Mouse (Mus musculus) heart, postnatal 36 days (tissue): ENCODE results near the gene Tmed2. TPM values are rescaled to one million over a fixed set of nuclear protein-coding genes. Genes with fewer than 3 reads are reported as not detected.
A peak's percentile ranks its signal among the peaks of the same experiment; 100 is the strongest.
"Not testable (repeated sequence)": the region's sequence is repeated elsewhere in the genome, so short reads cannot be mapped to it uniquely, and the experiment has no call there.

Experiments
- DNase-seq, 2 experiments: peaks; one replicate each; pipeline ENCODE4 v3.0.0; 2021 to 2022
- intact Hi-C: fragments of 180-260 bp; cut with DNase I; formaldehyde crosslinking; loops from one replicate; pipeline ENCODE4 v1.15.1; 2025
- total RNA-seq, 2 experiments: library from RNA; stranded (reverse); gene quantifications; 2 replicates each; pipeline ENCODE4 v1.2.3; 2021

Tmed2 gene
- 100 to 1,000 TPM; 174 to 177 TPM for total RNA-seq

DNA sequence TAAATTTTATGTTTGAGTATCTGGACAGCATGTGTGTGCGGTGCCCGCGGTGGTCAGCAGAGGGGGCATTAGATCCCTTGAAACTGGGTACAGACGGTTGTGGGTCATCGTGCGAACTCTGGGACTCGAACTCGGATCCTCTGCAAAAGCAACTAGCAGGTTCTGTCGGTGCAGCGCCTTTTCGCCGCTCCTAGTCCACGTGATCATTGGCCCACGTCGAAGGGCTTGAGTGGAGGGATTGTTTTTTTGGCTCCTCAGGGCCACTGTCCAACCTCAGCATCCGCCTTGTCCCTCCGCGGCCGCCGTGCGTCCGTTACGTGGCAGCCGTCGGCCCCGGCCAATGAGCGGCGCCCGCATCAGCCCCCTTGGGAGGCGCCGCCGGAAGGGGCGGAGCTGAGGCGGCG, at the start of gene Tmed2:
TSS of gene Tmed2 (plus strand) at position 313 of the 404 bp plus-strand sequence.
- peak; percentile 95 to 96 for DNase-seq
- intact Hi-C loops, result no loop called here

DNA sequence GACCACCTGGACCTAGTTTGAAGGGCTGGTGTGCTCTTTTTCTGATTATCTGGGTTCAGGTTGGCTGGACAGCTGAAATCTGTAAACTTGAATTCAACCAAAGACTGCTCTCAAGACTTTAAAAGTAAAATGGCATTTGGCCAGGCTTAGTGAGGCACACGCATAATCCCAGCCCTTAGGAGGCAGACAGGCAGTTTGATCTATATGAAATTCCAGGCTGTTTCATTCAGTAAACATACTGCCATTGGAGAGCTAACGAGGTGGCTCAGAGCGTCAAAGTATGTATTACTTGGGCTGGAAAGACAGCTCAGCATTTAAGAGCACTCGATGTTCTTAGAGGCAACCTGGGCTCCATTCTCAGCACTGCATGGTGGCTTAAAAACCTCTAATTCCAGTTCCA, 48.8 kb upstream of the Tmed2 start:
- intact Hi-C loops, result no loop called here

DNA sequence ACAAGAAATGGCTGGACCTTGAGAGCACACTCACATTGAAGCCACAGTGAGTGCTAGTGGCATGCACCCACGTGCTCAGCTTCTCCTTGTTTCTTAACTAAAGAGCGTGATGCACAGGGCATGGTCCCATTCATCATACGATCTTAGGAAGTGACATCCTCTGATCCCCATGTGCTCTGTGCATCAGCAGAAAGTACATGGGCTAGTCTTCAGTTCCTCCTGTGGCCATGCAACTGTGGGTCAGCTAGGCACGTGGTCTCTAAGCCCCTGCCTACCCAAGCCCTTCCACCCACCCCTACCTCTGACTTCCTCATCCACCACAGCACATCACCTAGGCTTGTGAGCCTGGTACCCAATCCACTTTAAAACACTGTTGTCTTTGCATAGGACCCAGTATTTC, 47.9 kb upstream of the Tmed2 start:
- no peak for DNase-seq
- intact Hi-C loops, result no loop called here

More for the DNA sequence above, 48.8 kb upstream of the Tmed2 start:
- DNase-seq, result no peak

DNA sequence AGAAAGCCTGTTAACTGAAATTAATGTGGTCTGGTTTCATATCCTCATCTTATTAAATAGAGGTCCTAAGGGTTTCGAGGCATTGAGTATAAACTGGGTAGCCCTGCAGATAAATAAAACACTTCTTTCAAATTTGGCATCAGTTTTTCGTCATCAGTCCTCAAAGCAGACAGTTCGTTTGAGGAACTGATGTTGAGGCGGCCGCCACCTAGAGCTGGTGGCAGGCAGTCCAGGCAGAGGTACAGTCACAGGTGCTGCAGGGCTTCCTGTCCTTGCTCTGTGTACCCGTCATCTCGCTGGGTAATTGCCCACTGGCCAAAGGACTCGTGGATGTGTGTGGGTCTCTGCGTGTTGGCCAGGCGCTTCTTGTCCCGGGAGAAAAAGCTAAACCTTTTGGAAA, 47.0 kb upstream of the Tmed2 start:
- intact Hi-C loops, result no loop called here
- no peak for DNase-seq

DNA sequence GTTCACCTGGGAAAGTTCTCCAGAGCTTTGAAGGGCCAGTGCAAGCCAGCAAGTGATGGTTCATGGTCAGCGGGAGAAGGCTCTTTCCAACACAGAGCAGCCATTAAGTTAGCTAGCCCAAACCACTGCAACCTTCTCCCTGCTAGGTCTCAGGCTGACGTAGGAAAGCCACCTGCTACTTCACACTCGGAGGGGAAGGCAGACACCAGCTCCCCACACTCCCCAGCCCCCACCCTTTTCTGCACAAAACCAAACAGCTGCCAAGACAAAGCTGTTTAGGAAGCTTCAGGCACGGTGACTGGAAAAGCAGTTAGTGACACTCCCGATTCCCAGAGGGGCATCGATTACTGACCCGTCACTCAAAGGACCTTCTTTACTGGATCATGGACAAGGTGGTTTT, 44.9 kb upstream of the Tmed2 start:
- intact Hi-C loops, result loop anchor here (1.0 kb wide), 1 partner anchor 10 kb away; no protein-coding TSS in a partner anchor
- DNase-seq, result no peak

DNA sequence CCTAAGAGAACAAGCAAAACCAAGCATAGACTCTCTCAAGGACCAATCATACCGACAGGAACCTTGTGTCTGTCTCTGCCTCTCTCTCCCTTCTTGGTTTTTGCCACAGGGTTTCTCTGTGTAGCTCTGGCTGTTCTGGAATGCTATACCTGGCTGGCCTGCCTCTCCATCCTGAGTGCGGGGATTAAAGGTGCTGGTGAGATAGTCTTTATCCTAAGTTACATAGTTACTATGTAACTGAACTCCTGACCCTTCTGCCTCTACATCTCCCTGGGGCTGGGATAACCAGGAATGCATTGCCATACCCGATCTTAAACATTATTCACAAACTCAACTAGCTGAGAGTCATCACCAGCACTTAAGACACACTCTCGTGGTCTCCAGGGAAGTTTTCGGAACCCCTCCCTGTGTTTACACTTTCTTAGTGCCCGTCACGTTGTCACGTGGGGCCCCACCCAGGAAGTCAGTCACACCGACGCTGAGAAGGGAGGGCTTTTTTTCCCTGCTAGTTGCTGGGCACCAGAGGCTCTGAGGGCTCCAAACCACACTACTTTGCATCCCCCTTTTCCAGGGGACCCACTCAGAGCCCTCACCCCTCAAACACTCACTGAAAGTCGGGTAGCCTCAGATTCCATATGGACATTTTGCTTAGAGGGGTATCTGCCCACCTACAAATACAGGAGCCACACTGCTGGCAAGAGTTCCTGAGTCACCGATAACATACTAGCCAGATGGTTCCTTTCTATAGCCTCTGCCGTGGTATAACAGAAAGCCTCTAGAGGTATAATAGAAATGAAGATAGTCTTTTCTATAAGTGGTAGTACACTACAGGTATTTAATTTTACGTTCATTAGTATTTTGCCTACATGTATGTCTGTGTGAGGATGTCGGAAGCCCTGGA, 43.6 kb upstream of the Tmed2 start:
- intact Hi-C loops, result no loop called here
- no peak for DNase-seq

DNA sequence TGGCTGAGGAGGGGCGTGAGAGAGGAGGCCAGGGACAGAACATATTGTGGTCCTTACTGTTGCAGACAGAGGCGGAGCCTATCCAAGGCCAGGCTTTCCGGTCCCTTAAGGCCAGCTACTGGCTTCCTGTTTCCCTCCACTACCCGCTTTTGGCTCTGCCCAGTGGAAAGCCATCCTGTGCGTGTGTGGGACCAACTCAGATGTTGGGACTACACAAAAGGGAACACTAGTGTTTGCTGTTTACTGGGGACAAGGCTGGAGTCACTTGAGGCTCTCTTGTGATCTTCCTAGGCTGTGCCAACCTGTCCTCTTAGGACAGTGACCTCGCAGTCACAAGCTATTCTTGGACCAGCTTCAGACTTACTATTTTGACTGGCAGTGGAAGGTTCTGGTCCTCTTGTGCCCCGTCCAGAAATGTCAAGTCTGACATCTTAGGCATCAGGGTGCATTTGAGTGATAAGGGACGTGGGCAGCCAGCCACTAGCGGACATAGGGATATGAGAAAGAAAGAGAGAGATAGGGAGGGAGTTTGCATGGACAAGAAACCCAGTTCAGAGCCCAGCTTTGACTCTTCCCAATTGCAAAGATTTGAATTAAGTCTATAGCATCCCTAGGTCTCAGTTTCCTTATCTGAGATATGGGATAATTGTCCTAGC, 42.1 kb upstream of the Tmed2 start:
- intact Hi-C loops, result loop anchor here (2.0 kb wide), 1 partner anchor 32 kb away; the partner anchor contains the start of gene Rilpl1
- DNase-seq, result peak; percentile 64 to 75

DNA sequence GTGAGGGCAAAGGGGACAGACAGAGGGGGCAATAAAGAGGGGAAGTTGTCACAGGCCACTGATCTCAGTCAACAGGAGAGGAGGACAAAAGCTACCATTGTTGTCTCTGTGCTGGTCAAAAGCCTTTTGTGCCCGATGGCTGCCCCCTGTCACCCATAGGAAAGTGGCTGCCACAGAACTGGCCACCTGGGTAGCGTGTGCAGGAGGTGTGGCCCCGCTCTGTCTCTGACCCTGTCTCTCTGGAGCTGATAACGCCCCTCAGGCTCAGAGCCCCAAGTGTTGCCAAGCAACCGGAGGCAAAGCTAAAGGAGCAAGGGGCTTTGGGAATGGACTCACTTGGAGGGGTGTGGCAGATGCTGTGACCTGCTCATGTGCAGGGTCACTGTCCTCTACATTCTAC, 41.5 kb upstream of the Tmed2 start:
- intact Hi-C loops, result loop anchor here (2.0 kb wide), 1 partner anchor 32 kb away; the partner anchor contains the start of gene Rilpl1
- DNase-seq, result no peak

DNA sequence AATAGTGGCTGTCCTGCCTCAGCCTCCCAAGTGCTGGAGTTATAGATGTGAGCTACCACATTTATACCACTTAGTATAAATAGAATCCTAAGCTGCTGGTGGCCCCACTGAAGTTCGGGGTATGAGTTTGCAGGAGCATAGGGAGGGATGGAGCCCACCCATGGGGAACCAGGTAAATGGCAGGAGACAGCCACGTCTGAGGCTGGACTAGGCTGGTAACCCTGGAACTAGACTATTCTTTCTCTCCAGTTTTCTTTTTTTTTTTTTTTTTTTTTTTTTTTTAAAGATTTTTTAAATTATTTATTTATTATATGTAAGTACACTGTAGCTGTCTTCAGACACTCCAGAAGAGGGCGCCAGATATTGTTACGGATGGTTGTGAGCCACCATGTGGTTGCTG, 40.5 kb upstream of the Tmed2 start:
- intact Hi-C loops, result loop anchor here (2.0 kb wide), 1 partner anchor 37 kb away; no protein-coding TSS in a partner anchor
- not testable (repeated sequence) for DNase-seq

DNA sequence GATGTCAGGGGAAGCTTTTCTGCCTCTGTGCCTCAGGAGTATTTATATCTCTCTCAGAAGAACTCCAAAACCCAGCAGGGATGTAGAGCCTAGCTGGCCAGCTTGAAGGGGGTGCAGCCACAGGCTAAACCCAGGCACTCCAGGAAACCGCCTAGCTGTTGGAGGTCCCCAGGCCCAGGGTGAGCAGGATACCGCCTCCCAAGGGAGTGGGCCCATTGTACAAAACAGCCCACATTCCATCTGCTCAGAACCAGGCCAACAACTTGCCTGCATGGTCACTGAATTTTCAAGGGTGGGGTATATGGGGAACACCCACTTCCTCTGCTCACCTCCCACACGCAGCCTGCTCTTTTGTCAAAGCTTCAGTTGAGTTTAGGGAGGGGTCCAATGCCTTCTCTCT, 39.9 kb upstream of the Tmed2 start:
- peak in 1 of 2 experiments; percentile 35 for DNase-seq
- intact Hi-C loops, result loop anchor here (2.0 kb wide), 1 partner anchor 36 kb away; no protein-coding TSS in a partner anchor

DNA sequence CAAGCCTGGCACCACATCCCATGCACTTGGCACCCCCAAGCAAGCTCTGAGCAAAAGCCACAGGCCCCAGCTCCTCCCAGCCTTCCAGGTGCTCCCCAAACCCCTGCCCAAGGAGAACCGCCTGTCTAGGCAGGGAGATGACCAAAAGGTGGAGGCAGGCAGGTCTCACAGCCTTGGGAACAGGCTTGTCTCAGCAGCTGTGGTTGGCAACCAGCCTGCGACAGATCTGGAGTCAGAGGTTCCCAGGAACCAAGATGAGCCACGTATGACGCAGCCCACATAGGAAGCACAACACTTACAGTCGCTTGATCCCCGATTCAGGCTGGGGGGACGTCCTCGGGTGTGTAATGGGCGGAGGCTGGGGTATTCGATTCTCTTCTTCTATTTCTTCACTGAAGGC, 39.0 kb upstream of the Tmed2 start:
- intact Hi-C loops, result loop anchor here (2.0 kb wide), 1 partner anchor 35 kb away; no protein-coding TSS in a partner anchor
- DNase-seq, result no peak

DNA sequence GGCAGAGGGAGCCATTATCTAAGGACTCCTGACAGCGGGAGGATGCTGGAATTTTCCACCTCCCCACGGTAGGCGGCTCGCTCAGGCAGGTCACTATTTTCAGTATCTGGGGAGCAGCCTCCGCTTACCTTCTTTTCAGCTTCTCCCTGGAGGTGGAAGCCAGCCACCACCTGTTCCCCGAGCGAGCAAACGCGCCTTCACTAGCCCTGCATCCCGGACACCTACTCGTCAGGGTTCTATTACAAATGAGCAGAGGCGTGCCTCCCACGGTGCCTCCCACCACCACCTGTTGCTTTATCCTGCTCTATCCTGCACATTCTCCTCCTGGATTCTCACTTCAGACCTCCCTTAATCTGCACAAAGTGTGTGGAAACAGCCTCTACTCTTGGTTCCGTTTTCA, 36.8 kb upstream of the Tmed2 start:
- intact Hi-C loops, result no loop called here
- DNase-seq, result no peak

DNA sequence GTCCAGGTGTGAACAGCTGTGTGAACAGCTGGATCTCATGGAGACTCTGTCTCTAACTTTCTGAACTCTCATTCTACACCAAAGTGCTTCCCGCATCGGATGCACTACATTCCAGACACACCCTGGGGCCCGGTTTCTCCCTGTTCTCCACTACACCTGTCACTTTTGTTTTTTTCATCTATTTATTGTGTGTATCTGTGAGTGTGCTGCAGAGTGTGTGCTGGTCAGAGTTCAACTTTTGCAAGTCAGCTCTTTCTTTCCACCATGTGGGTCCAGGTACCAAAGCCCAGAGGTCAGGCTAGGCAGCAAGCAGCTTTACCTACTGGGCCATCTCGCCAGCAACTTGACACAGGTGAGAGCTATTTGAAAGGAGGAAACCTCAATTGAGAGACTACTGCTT, 35.3 kb upstream of the Tmed2 start:
- intact Hi-C loops, result no loop called here
- DNase-seq, result no peak

DNA sequence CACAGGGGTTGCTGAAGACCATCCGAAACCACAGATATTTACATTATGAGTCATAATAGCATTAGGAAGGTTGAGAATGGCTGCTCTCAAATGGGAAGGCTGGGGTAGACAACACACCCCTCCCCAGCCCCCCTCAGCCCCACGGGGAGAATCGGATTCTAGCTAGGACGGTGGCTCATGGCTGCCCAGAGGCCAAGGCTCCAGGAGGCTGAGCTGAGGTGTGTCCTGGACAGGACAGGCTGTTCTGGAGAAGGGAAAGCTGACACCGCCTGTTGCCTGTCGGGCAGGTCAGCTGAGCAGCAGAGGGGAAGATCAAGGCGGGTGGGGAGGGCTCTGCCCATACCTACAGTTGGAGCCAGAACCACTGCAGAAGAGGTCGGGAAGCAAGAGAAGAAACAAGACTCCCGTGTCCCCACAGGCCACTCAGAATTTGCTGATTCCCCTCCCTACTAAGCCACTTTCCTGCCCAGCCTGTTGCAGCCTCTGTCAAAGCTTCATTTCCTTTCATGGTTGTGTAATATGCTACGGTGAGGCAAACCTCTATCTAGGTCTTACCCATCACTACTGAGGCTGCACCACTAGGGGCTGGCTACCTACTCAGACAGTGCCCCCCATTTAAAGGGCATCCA, 33.6 kb upstream of the Tmed2 start:
- intact Hi-C loops, result no loop called here
- peak in 1 of 2 experiments; percentile 56 for DNase-seq

DNA sequence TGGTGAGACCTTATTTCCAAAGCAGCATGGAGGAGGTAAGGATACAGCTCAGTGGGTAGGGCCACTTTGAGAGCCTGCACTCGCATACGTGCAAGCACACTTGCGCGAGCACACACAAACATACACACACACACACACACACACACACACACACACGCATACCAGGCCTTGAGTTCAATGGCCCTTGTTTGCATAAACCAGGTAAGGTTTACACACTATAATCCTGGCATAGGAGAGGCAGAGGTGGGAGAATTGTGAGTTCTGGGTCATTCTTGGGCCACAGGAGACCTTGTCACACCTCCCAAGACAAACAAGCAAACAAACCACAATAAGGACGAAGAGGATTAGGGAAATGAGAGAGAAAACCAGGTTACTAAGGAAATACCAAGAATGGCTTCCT, 31.3 kb upstream of the Tmed2 start:
- intact Hi-C loops, result no loop called here
- DNase-seq, result no peak

DNA sequence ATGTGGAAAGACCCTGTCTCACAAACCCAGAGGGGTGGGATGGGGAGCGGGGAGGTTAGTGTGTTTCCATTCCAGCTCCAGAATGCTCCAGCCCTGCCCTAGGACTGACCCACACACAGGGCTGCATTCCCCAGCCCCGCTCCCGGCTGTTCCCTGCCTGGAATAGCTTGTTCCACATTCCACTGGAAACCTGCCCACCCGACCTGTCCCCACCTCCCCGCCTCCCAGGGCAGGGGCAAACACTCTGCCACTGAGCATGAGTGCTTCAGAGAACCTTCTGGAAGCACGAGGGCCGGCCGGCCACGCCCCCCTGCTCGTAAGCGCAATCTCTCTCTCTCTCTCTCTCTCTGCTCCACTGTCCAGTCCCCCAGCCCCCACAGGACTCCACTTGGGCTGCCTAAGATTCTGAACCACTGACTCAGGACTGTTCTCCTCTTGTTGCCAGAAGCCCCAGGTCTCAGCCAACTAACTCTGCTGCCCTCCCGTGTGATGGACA, 30.7 kb upstream of the Tmed2 start:
- peak; percentile 72 to 76 for DNase-seq
- intact Hi-C loops, result loop anchor here (2.0 kb wide), 1 partner anchor 19 kb away; no protein-coding TSS in a partner anchor

DNA sequence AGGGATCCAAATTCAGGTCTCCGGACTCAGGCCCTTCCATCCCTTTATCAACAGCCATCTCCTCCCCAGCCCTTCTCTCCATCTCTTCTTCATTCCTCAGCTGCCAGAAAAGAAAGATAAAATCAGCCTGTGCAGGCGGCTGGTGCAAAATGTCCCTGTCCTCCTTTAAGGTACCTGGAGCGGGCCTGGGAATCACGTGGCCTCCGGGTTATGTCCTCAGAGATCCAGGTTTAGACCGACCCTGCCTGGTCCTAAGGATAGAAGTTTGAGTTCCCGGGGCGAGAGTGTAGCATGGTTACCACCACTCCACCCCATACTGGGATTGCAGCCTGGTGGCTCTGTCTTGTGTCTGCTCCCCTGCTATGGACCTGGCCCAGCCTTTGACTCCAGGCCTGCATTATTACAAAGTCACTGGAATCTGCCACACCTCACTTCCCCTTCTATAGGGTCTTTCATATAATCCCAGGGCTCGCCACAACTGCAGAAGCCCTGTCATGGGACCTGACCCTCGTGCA, 29.9 kb upstream of the Tmed2 start:
- DNase-seq, result peak in 1 of 2 experiments; percentile 38
- intact Hi-C loops, result loop anchor here (2.0 kb wide), 1 partner anchor 18 kb away; no protein-coding TSS in a partner anchor

DNA sequence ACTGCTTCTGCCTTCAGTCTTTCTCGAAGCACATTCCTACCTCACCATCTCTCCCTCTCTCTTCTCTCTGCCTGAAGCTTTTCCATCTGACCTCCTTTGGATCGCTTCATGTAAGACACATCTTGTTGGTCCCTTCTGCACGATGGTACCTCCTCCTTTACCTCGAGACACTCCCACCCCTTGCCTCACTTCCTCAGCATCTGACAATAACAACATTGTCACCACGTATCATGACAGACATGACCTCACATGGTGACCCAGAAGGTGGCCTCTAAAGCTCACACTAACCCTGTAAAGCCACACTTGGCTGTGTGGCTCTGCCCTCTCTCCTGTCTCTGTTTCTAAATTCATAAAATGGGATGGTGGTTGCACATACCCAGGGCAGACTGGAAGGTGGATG, 24.7 kb upstream of the Tmed2 start:
- intact Hi-C loops, result no loop called here
- no peak for DNase-seq

DNA sequence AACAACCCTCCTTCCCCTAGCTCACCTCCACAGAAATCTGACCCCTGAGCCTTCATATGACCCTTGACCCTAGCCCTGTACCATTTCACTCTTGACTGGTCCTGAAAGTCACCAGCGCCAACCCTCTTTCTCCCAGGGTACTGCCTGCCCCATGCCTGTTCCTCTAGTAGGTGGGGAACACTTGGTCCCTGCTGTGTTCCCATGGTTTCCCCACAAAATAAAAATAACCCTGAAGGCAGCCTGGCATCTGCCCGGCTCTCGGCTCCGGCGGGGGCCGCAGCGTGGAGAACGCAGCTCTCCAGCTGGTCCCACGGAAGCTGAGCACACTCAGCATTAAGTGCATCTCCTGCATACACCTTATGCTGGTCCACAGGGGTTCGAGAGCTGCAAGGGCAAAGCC, 21.8 kb upstream of the Tmed2 start:
- no peak for DNase-seq
- intact Hi-C loops, result no loop called here

DNA sequence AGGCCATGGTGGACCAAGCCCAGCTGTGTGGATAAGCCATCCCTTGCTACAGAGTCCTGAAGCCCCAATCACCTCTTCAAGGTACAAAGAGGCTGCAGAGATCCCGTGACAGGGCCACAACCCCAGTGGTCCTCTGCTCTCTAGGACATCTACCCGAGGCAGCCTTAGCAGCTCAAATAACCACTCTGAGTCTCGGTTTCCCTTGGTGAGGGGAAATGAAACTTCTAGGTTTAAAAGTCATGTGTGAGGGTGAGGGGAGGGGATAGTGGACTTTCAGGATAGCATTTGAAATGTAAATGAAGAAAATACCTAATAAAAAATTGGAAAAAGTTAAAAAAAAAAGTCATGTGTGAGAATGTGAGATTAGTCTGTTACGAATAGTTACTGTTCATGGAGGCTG, 18.9 kb upstream of the Tmed2 start:
- intact Hi-C loops, result no loop called here
- no peak for DNase-seq

DNA sequence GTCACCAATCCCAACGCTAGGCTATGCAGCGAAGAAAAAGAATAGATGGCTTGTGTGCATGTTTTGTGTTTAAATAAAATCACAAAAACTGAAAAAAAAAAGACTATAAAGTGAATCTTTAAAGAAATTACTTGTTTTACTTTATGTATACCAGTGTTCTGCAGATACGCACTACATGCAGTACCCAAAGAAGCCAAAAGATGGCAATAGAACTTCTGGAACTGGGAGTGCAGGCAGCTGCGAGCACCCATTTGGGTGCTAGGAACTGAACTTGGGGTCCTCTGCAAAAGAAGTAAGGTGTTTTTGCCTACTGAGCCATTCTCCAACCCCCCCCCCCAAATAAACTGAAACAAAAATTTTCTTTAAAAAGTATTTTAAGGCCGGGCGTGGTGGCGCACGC, 17.5 kb upstream of the Tmed2 start:
- DNase-seq, result no peak
- intact Hi-C loops, result no loop called here
